Mouse (Mus musculus) lung, postnatal 0 days (tissue): ENCODE data around the gene H2afx.

Experiments used
- CTCF ChIP-seq: IDR thresholded peaks from 2 replicates; pipeline ENCODE4 v1.5.1; 2016; ENCODE audit warnings: antibody characterized with exemption, mild to moderate bottlenecking
- EP300 ChIP-seq: IDR thresholded peaks from 2 replicates; pipeline ENCODE4 v1.6.1; 2016; ENCODE audit warnings: antibody characterized with exemption, mild to moderate bottlenecking, control low read depth

DNA sequence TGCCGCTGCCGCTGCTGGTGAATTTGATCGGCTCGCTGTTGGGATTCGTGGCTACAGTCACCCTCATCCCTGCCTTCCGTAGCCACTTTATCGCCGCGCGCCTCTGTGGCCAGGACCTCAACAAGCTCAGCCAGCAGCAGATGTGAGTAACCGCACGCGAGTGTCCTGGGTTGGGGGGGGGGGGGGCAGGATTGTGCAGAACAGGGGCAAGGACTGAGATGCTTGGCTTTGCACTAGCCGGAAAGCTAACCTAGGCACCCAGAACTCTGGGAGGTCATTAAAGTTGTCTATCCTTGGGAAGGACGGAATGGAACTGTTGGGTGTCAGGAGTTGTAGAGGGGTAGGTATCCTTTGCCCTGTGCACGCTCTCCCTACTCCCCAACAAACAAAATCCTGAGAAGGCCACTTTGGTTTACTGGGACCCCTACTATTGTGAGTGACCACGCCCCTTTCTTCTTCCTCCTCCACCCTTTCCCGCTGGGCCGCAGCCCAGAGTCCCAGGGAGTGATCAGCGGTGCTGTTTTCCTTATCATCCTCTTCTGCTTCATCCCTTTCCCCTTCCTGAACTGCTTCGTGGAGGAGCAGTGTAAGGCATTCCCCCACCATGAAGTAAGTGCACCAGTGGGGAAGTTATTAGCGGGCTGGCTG is 7.3 kb upstream of the H2afx start:
- TF ChIP-seq CTCF: no peak
- TF ChIP-seq EP300: no peak; the same call in 1 of the 2 replicates
